Mouse (Mus musculus) heart, embryonic 11.5 days (tissue): ENCODE measurements around the gene Epo. TPM values are rescaled to one million over a fixed set of nuclear protein-coding genes. Genes with fewer than 3 reads are reported as not detected.
A peak's percentile ranks its signal among the peaks of the same experiment; 100 is the strongest.

Source experiments
- ATAC-seq: fragments of 200-750 bp; cut with Nextera tagmentation; replicated peaks from 2 replicates; pipeline ENCODE4 v1.8.0; 2017; ENCODE audit warnings: moderate library complexity; ENCODE audit not compliant: insufficient number of reproducible peaks, low FRiP score, low TSS enrichment
- H3K27ac ChIP-seq: fragments of 300-500 bp; sonication (generic); 2 replicates; pipeline ENCODE4 v1.5.1; 2014; ENCODE audit warnings: mild to moderate bottlenecking, low read depth, low read length
- H3K27me3 ChIP-seq: fragments of 300-500 bp; sonication (generic); 2 replicates; pipeline ENCODE4 v1.6.1; 2014; ENCODE audit warnings: mild to moderate bottlenecking, low read length, mixed read lengths; ENCODE audit not compliant: control insufficient read depth, insufficient read depth
- H3K36me3 ChIP-seq: fragments of 300-500 bp; sonication (generic); 2 replicates; pipeline ENCODE4 v1.6.1; 2014; ENCODE audit warnings: mild to moderate bottlenecking, low read length, moderate library complexity, mixed read lengths; ENCODE audit not compliant: control insufficient read depth, insufficient read depth
- H3K4me1 ChIP-seq: fragments of 300-500 bp; sonication (generic); 2 replicates; pipeline ENCODE4 v1.6.1; 2014; ENCODE audit warnings: low read length; ENCODE audit not compliant: control insufficient read depth, insufficient read depth
- H3K4me2 ChIP-seq: fragments of 300-500 bp; sonication (generic); 2 replicates; pipeline ENCODE4 v1.6.1; 2014; ENCODE audit warnings: mild to moderate bottlenecking, moderate library complexity
- H3K4me3 ChIP-seq: fragments of 300-500 bp; sonication (generic); 2 replicates; pipeline ENCODE4 v1.5.1; 2014; ENCODE audit warnings: low read depth, low read length
- H3K9ac ChIP-seq: fragments of 300-500 bp; sonication (generic); 2 replicates; pipeline ENCODE4 v1.6.1; 2014; ENCODE audit warnings: mild to moderate bottlenecking, low read depth, low read length, moderate library complexity
- H3K9me3 ChIP-seq: fragments of 300-500 bp; sonication (generic); replicated peaks from 2 replicates; pipeline ENCODE4 v1.6.1; 2016; ENCODE audit warnings: low read length; ENCODE audit not compliant: control insufficient read depth
- WGBS: fragments of 180-500 bp; shearing (Covaris S2); extraction: QIAGEN DNeasy Blood & Tissue Kit; methylation state at CpG from one replicate; pipeline ENCODE4 v1.1.7; 2014; ENCODE audit not compliant: insufficient replicate concordance; 5-methylcytosine and 5-hydroxymethylcytosine counted together
- polyA plus RNA-seq: library from polyadenylated mRNA; unstranded; fragments of >200 nt; fragmentation: Nextera tagmentation; extraction: Ambion mirVana; gene quantifications from 2 replicates; pipeline ENCODE4 v1.2.1, GENCODE M21; 2014

Epo gene
- not detected in 2 replicates for polyA plus RNA-seq

GRCm38 (mm10) chr5:137533117-137533827 is at the start of gene Epo, which contains the start of gene Gnb2:
Gene Epo, minus strand, starts transcription at chr5:137533242.
Gene Gnb2, minus strand, starts transcription at chr5:137533510.
- peaks cover 16% of the 10 kb centered on the region for H3K36me3 ChIP-seq
- peak within 1 kb of the TSS; percentile 75 for H3K4me3 ChIP-seq
- peaks cover 3% of the 10 kb centered on the region; the same call in 1 of the 2 replicates for H3K4me1 ChIP-seq
- H3K4me2 ChIP-seq = peak within 1 kb of the TSS; percentile 99
- peak within 1 kb of the TSS; percentile 41 for H3K27ac ChIP-seq
- peak; percentile 74 for ATAC-seq
- H3K27me3 ChIP-seq = no peaks in the 10 kb centered on the region
- H3K9me3 ChIP-seq = no peaks in the 10 kb centered on the region
- peak within 1 kb of the TSS; percentile 72 for H3K9ac ChIP-seq
- 1% methylated on average over 39 of the region's 40 CpGs for WGBS

GRCm38 (mm10) chr5:137582702-137583101 is 49.7 kb upstream of the Epo start:
- no peak overlapping the region for H3K9ac ChIP-seq
- no peaks in the 10 kb centered on the region for H3K36me3 ChIP-seq
- H3K27ac ChIP-seq = no peak overlapping the region
- 22% methylated on average over 8 of the region's 8 CpGs for WGBS
- peaks cover 5% of the 10 kb centered on the region; the same call in 1 of the 2 replicates for H3K4me1 ChIP-seq
- H3K27me3 ChIP-seq = peaks cover 24% of the 10 kb centered on the region
- H3K9me3 ChIP-seq = no peaks in the 10 kb centered on the region
- H3K4me2 ChIP-seq = no peak overlapping the region; the same call in 1 of the 2 replicates
- no peak for ATAC-seq
- H3K4me3 ChIP-seq = no peak overlapping the region

- 71% methylated on average over 6 of the region's 6 CpGs for WGBS
- no peaks in the 10 kb centered on the region for H3K36me3 ChIP-seq
- no peaks in the 10 kb centered on the region for H3K9me3 ChIP-seq
- no peak for ATAC-seq
- peaks cover 24% of the 10 kb centered on the region for H3K27me3 ChIP-seq
- no peak overlapping the region for H3K9ac ChIP-seq
- H3K27ac ChIP-seq = no peak overlapping the region
- H3K4me2 ChIP-seq = no peak overlapping the region
- H3K4me3 ChIP-seq = no peak overlapping the region
- H3K4me1 ChIP-seq = peaks cover 5% of the 10 kb centered on the region; the same call in 1 of the 2 replicates
Measured at GRCm38 (mm10) chr5:137580246-137580645, 47.2 kb upstream of the Epo start.

GRCm38 (mm10) chr5:137574470-137574901 is 41.4 kb upstream of the Epo start:
- Histone ChIP-seq H3K4me1 (peaks cover 3% of the 10 kb centered on the region; the same call in 1 of the 2 replicates), H3K4me2 (peak overlapping the region; percentile 55), H3K4me3 (peak overlapping the region; percentile 26), H3K27ac (no peak overlapping the region), H3K9ac (peak overlapping the region; percentile 4; the same call in 1 of the 2 replicates), H3K36me3 (no peaks in the 10 kb centered on the region), H3K27me3 (0 out of 2 replicates have a peak, but pooled peaks cover 2% of the 10 kb centered on the region), H3K9me3 (no peaks in the 10 kb centered on the region)
- WGBS = 6% methylated on average over 27 of the region's 27 CpGs
- ATAC-seq = no peak

GRCm38 (mm10) chr5:137570691-137571586 is 37.9 kb upstream of the Epo start:
- 0 out of 2 replicates have a peak, but pooled peaks cover 2% of the 10 kb centered on the region for H3K27me3 ChIP-seq
- peak; percentile 80 for ATAC-seq
- H3K4me3 ChIP-seq = peak overlapping the region; percentile 2; the same call in 1 of the 2 replicates
- H3K36me3 ChIP-seq = no peaks in the 10 kb centered on the region
- peak overlapping the region; percentile 49 for H3K4me2 ChIP-seq
- peaks cover 3% of the 10 kb centered on the region; the same call in 1 of the 2 replicates for H3K4me1 ChIP-seq
- 61% methylated on average over 17 of the region's 17 CpGs for WGBS
- no peaks in the 10 kb centered on the region for H3K9me3 ChIP-seq
- no peak overlapping the region for H3K9ac ChIP-seq
- H3K27ac ChIP-seq = peak overlapping the region; percentile 10; the same call in 1 of the 2 replicates

GRCm38 (mm10) chr5:137570181-137570580 is 37.1 kb upstream of the Epo start:
- WGBS = 47% methylated on average over 7 of the region's 7 CpGs
- Histone ChIP-seq H3K27ac (no peak overlapping the region; the same call in 1 of the 2 replicates), H3K4me3 (peak overlapping the region; percentile 21; the same call in 1 of the 2 replicates)

GRCm38 (mm10) chr5:137569665-137570064 is 36.6 kb upstream of the Epo start, which contains the start of gene Tfr2:
Gene Tfr2, plus strand, starts transcription at chr5:137569840.
- H3K27ac ChIP-seq = no peak within 1 kb of the TSS; the same call in 1 of the 2 replicates
- 20% methylated on average over 9 of the region's 9 CpGs for WGBS
- peak within 1 kb of the TSS; percentile 31 for H3K4me2 ChIP-seq
- H3K9me3 ChIP-seq = no peaks in the 10 kb centered on the region
- peak within 1 kb of the TSS; percentile 21 for H3K4me3 ChIP-seq
- H3K36me3 ChIP-seq = no peaks in the 10 kb centered on the region
- H3K4me1 ChIP-seq = peaks cover 3% of the 10 kb centered on the region; the same call in 1 of the 2 replicates
- peak; percentile 70 for ATAC-seq
- 0 out of 2 replicates have a peak, but pooled peaks cover 2% of the 10 kb centered on the region for H3K27me3 ChIP-seq
- H3K9ac ChIP-seq = no peak within 1 kb of the TSS

More at GRCm38 (mm10) chr5:137570181-137570580, 37.1 kb upstream of the Epo start:
- H3K9ac ChIP-seq = no peak overlapping the region
- no peaks in the 10 kb centered on the region for H3K36me3 ChIP-seq
- peaks cover 3% of the 10 kb centered on the region; the same call in 1 of the 2 replicates for H3K4me1 ChIP-seq
- no peak for ATAC-seq
- no peaks in the 10 kb centered on the region for H3K9me3 ChIP-seq
- H3K27me3 ChIP-seq = 0 out of 2 replicates have a peak, but pooled peaks cover 2% of the 10 kb centered on the region
- H3K4me2 ChIP-seq = peak overlapping the region; percentile 31

GRCm38 (mm10) chr5:137569031-137569430 is 36.0 kb upstream of the Epo start:
- H3K36me3 ChIP-seq = no peaks in the 10 kb centered on the region
- no peak overlapping the region for H3K27ac ChIP-seq
- H3K27me3 ChIP-seq = 0 out of 2 replicates have a peak, but pooled peaks cover under 1% of the 10 kb centered on the region
- H3K4me1 ChIP-seq = no peaks in the 10 kb centered on the region
- no peak for ATAC-seq
- no peak overlapping the region for H3K9ac ChIP-seq
- no peak overlapping the region for H3K4me3 ChIP-seq
- H3K4me2 ChIP-seq = peak overlapping the region; percentile 31
- WGBS = 58% methylated on average over 12 of the region's 12 CpGs
- H3K9me3 ChIP-seq = no peaks in the 10 kb centered on the region
